Mouse (Mus musculus) small intestine, adult 2 months (tissue): Measurements from ENCODE around the gene Xbp1.

Source experiments
- CTCF ChIP-seq: fragments of 200-500 bp; IDR thresholded peaks from 2 replicates; pipeline ENCODE4 v1.5.1; 2012; ENCODE audit warnings: low read depth, mild to moderate bottlenecking, control low read depth, inconsistent platforms, low read length, moderate library complexity, mixed read lengths; ENCODE audit not compliant: insufficient replicate concordance, insufficient read length; ENCODE audit errors: extremely low read depth
- POLR2A ChIP-seq: fragments of 200-500 bp; IDR thresholded peaks from 2 replicates; pipeline ENCODE4 v1.6.1; 2012; ENCODE audit warnings: low read depth, mild to moderate bottlenecking, control low read depth, inconsistent platforms, low read length, moderate library complexity

DNA sequence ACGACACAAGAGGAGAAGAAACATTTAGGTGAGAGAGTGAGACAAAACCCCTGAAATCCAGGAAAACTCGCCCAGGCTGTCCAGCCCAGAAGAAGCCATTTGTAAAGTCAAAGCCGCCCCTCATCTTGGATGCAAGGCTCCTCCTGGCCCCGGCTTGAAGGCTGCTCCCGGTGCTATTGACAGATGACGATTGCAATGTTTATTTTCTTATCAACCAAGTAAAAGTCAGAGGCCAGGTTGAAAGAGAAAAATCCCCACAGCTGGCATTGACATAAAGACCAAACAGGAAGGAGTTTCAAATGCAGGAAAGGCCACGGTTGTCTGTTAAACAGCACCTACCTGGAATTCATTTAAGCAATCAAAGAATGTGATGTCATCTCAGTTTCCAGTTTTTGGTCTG is 28.5 kb upstream of the Xbp1 start:
- TF ChIP-seq CTCF (no peak), POLR2A (no peak)
